Mouse (Mus musculus) lung, adult 2 months (tissue): ENCODE data around the gene Zfand5. TPM values are rescaled to one million over a fixed set of nuclear protein-coding genes. Genes with fewer than 3 reads are reported as not detected.
A peak's percentile ranks its signal among the peaks of the same experiment; 100 is the strongest.

Experiments
- DNase-seq: peaks from one replicate; pipeline ENCODE4 v3.0.0; 2022
- H3K4me1 ChIP-seq: fragments of 200-500 bp; 2 replicates; pipeline ENCODE4 v1.6.1; 2011; ENCODE audit warnings: low read length; ENCODE audit not compliant: control insufficient read depth, insufficient read depth
- H3K4me3 ChIP-seq: fragments of 200-500 bp; replicated peaks from 2 replicates; pipeline ENCODE3; 2011; ENCODE audit warnings: low read depth, mild to moderate bottlenecking, control low read depth, low read length; ENCODE audit errors: extremely low read depth
- CTCF ChIP-seq: fragments of 200-500 bp; IDR thresholded peaks from 2 replicates; pipeline ENCODE4 v1.5.1; 2011; ENCODE audit warnings: mild to moderate bottlenecking, low read length, control low read depth; ENCODE audit not compliant: insufficient read depth
- POLR2A ChIP-seq: fragments of 200-500 bp; IDR thresholded peaks from 2 replicates; pipeline ENCODE4 v1.6.1; 2011; ENCODE audit warnings: low read depth, mild to moderate bottlenecking, control low read depth, low read length, borderline replicate concordance; ENCODE audit errors: extremely low read depth
- WGBS: fragments of 180-500 bp; shearing (Covaris S2); methylation state at CpG from one replicate; pipeline ENCODE4 v1.1.7; 2018; 5-methylcytosine and 5-hydroxymethylcytosine counted together
- polyA plus RNA-seq: library from polyadenylated mRNA; depleted of rRNA; stranded (reverse); fragments of >200 nt; gene quantifications from 2 replicates; pipeline ENCODE4 v1.2.3, GENCODE M21; 2012; rRNA removed

Gene Zfand5
- polyA plus RNA-seq, 1 experiment: 15.6 TPM

DNA sequence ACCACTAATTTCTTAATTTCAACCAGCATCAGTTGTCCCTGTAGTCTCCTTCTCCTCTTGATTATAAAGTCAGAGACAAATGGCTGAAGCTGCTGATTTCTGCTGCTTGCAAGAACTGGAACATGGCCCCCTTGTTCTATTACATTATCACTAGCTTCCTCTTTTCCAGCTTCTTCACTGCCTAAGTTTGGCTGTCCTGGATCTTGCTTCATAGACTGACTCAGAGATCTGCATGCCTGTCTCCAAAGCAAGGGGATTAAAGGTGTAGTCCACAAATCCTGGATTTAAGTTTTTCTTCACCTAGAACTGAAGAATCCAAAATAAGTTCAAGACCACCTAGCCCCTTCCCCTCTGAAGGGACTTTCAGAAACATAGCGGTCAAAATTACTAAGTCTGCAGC lies 47.5 kb downstream of the Zfand5 start:
- no peak overlapping the region for H3K4me3 ChIP-seq
- no peak for DNase-seq
- WGBS: 97% methylated on average over 1 of the region's 1 CpGs
- H3K4me1 ChIP-seq: no peaks in the 10 kb centered on the region
- TF ChIP-seq CTCF: no peak
- no peak for TF ChIP-seq POLR2A

DNA sequence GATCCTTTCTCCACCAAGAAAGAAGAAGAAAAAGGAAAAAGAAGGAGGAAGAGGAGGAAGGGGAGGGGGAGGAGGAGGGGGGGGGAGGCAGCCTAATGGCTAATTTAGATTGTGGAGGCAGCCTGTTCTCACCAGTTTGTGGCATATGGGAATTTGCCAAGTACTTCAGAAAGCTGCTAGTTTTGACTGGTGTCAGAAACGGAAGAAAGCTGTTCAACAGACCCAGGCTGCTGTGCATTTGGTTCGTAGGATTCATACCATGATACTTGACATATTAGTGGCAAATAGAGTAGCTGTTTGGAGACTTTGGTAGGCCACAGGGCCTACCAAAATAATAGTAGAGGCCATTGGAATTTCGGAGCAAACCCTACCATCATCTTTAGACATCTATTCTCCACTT lies 53.3 kb downstream of the Zfand5 start:
- Histone ChIP-seq H3K4me1 (no peaks in the 10 kb centered on the region), H3K4me3 (no peak overlapping the region)
- WGBS: 64% methylated on average over 3 of the region's 3 CpGs
- DNase-seq: no peak
- TF ChIP-seq POLR2A: no peak
- no peak for TF ChIP-seq CTCF

DNA sequence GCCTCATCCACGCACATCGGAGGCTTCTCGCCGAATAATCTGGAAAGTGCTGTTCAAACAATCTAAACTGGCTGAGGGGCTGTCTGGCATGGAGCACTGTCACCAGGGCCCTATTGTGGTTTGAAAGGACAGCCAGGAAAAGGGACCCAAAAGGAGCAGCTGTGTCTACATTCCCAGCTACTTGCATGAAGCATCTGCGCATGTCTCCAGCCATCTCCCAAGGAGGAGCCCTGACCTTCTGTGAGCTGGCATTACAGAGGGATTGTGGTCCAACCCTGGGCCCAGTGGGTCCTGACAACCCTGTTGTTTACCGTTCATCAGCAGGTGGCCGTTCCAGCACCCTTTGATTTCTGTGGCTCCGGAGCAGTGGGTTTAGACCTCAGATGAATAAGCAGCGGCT lies 56.9 kb downstream of the Zfand5 start:
- TF ChIP-seq POLR2A (no peak), CTCF (no peak)
- 75% methylated on average over 9 of the region's 9 CpGs for WGBS

DNA sequence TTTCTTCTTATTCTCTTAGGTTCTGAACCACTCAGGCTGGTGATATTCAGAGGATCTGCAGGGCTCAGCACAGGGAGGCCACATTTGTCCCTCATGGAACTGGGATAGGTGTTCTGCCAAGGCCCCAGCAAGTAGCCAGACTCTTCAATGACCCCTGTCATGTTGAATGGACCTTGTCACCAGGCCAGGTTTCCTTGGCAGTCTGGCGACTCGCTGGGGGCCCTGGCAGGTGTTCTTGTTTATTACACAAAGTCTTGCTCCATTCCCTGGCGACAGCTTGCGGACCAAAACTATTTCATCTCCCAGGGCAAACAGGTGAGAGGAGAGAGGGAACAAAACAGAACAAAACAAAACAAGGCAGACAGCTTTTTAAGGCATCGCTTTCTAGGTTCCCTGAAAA lies 57.7 kb downstream of the Zfand5 start:
- TF ChIP-seq CTCF (no peak), POLR2A (no peak)
- 41% methylated on average over 5 of the region's 5 CpGs for WGBS
- DNase-seq: peak; percentile 41

More for the DNA sequence above, 56.9 kb downstream of the Zfand5 start:
- Histone ChIP-seq H3K4me3 (no peak overlapping the region), H3K4me1 (no peaks in the 10 kb centered on the region)
- no peak for DNase-seq

DNA sequence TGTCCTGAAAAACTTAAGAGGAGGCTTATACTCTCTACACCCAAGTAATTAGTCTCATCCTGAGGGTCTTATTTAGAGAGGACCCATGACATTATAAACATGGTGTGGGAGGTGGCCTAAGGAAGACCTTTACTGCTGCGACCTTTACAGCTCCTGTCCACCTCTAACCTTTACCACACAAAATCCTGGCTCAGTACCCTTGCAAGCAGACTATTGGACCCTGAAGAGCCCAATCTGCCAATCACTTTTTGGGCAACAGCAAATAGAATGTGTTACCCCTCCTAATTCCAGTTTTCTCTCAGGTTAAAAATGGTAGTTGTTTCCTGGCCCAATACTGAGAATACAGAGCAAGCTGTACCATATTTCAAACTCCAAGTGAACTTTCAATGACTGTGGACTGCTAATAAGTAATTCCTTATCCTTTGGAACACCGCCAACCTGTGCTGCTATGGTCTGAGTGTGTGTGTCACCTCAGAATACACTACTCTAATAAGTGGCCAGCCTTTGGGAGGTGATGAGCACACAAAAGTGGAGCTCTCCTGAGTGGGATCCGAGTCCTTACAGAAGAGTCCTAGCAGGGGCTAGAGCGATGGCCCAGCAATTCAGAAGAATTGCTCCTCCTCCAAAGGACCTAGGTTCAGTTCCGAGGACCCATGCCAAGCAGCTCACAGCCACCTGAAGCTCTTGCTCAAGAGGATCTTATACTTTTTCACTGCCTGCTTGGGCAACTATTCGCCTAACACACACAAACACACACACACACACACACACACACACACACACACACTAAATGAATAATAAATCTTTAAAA lies 58.4 kb downstream of the Zfand5 start:
- Histone ChIP-seq H3K4me1 (no peaks in the 10 kb centered on the region), H3K4me3 (no peak overlapping the region)
- TF ChIP-seq CTCF: no peak
- TF ChIP-seq POLR2A: no peak
- 75% methylated on average over 6 of the region's 6 CpGs for WGBS
- DNase-seq: no peak

More for the DNA sequence above, 57.7 kb downstream of the Zfand5 start:
- Histone ChIP-seq H3K4me3 (no peak overlapping the region), H3K4me1 (no peaks in the 10 kb centered on the region)

DNA sequence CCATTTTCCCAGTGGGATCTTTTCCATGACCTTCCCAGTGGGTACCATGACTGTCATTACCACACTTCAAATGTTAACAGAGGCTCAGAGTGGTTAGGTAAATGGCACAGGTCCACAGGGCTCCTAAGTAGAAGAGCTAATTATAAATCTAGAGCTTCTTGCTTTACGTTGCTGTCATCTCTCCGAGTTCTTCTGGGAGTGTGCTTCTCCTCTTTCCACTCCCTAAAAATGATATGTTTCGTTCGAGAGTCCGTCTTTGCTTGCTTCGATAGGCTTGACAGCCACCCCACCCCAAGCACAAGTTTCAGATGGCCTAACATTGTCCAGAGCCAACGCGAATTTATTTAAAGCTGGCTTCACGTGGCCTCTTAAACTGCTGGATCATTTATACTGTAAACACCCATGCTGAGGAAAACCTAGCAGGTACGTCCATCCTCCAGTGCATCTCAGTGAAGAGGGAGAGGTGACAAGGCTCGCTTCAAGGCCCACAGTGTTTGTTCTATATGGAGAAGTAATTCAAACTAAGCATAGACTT lies 59.6 kb downstream of the Zfand5 start:
- H3K4me3 ChIP-seq: no peak overlapping the region
- WGBS: 79% methylated on average over 11 of the region's 11 CpGs
- TF ChIP-seq POLR2A: no peak
- no peak for TF ChIP-seq CTCF
- H3K4me1 ChIP-seq: no peaks in the 10 kb centered on the region
- DNase-seq: no peak

Other genes with a start within 250 kb of the Zfand5 start
- 3.2 and 5.1 TPM in 2 replicates for gene Gda, start 201.2 kb downstream of the Zfand5 start, polyA plus RNA-seq